In genomic region chr8:76538806-76539480, GRCm38 (mm10) we compare ENCODE assay signal across 17 mouse cellular contexts.
A peak's percentile ranks its signal among the peaks of the same experiment; 100 is the strongest.
DNase-seq lines count a peak whose midpoint lies in the region; ATAC-seq lines count a peak whose summit lies in the region.
"Had no signal": no experiment of that assay in that cellular context is flagged by ENCODE, and none has a peak within 500 bp of the region (broad histone marks: within the 10 kb centered on the region; RNA-seq: fewer than 3 reads in every experiment).

No protein-coding gene starts in this region.

- peak; percentile 79 for DNase-seq in brain, adult 2 months (ENCODE audit: low read depth, low spot score)
- DNase-seq in layer of hippocampus, adult 11-12 months (ENCODE audit: low spot score) = peak; percentile 61
- peak; percentile 40 to 79 for DNase-seq in layer of hippocampus, postnatal 14 days (ENCODE audit: low spot score in 2 of 2)
- peak; percentile 21 to 30 for DNase-seq in right cerebral cortex, adult 2 months (ENCODE audit: low spot score in 2 of 2)
- no peak for DNase-seq in urinary bladder, postnatal 10 days (ENCODE audit: low spot score)
- DNase-seq in kidney, postnatal 25 days = no peak
- DNase-seq in thymus, adult 18-20 months = no peak
- DNase-seq: cerebellum, adult 9-10 months; gastrocnemius, postnatal 25 days; heart, postnatal 10 days; kidney, adult 9 months; kidney, postnatal 4 days; lung, adult 2 months; lung, postnatal 36 days; retina, postnatal 1 day had no signal

- ATAC-seq in monocyte, adult 5-6 weeks (replicated peaks; ENCODE audit: insufficient number of reproducible peaks, low FRiP score, low TSS enrichment, poor library complexity, severe bottlenecking) = no peak
- ATAC-seq: inflammation-experienced regulatory T-cells, adult 6 months had no signal

Comparison
In these comparisons a context has a peak if more than half of its experiments do, and no peak if none do; other contexts are left out.
1. DNase-seq: peak in brain, adult 2 months (single experiment), layer of hippocampus, adult 11-12 months (single experiment), layer of hippocampus, postnatal 14 days (2 of 2) and right cerebral cortex, adult 2 months (2 of 2); none in urinary bladder, postnatal 10 days (single experiment), kidney, postnatal 25 days (0 of 2) and thymus, adult 18-20 months (0 of 2).